Mouse (Mus musculus): Measurements from ENCODE around the gene Tnfrsf8.
A peak's percentile ranks its signal among the peaks of the same experiment; 100 is the strongest.

Tnfrsf8 gene

GRCm38 (mm10) chr4:145267631-145268110 lies 47.3 kb downstream of the Tnfrsf8 start:
- no peak for DNase-seq (ENCODE audit: low spot score)

- no peak for DNase-seq (ENCODE audit: low spot score)
These were observed 48.5 kb downstream of the Tnfrsf8 start for GRCm38 (mm10) chr4:145266505-145266904.

GRCm38 (mm10) chr4:145264761-145265160 lies 50.2 kb downstream of the Tnfrsf8 start:
- no peak for DNase-seq (ENCODE audit: low spot score)

GRCm38 (mm10) chr4:145263583-145263982 lies 51.4 kb downstream of the Tnfrsf8 start:
- DNase-seq (ENCODE audit: low spot score): no peak

- no peak for DNase-seq (ENCODE audit: low spot score)
These were observed 54.2 kb downstream of the Tnfrsf8 start for GRCm38 (mm10) chr4:145260802-145261201.

GRCm38 (mm10) chr4:145257751-145258434 lies 57.1 kb downstream of the Tnfrsf8 start:
- no peak for DNase-seq (ENCODE audit: low spot score)

GRCm38 (mm10) chr4:145256144-145256543 lies 58.8 kb downstream of the Tnfrsf8 start:
- no peak for DNase-seq (ENCODE audit: low spot score)

GRCm38 (mm10) chr4:145254418-145254817 lies 60.5 kb downstream of the Tnfrsf8 start:
- DNase-seq (ENCODE audit: low spot score): no peak

- DNase-seq (ENCODE audit: low spot score): no peak
These were observed 62.4 kb downstream of the Tnfrsf8 start for GRCm38 (mm10) chr4:145252611-145253010.

- DNase-seq (ENCODE audit: low spot score): no peak
These were observed 63.4 kb downstream of the Tnfrsf8 start for GRCm38 (mm10) chr4:145251546-145251945.

GRCm38 (mm10) chr4:145250002-145250401 lies 65.0 kb downstream of the Tnfrsf8 start:
- DNase-seq (ENCODE audit: low spot score): no peak

- DNase-seq (ENCODE audit: low spot score): no peak
These were observed 67.4 kb downstream of the Tnfrsf8 start for GRCm38 (mm10) chr4:145247556-145247955.

GRCm38 (mm10) chr4:145246173-145247011 lies 68.6 kb downstream of the Tnfrsf8 start, which contains the start of gene Tnfrsf1b:
TSS of gene Tnfrsf1b (minus strand) at chr4:145246870.
- peak; percentile 39 for DNase-seq (ENCODE audit: low spot score)

GRCm38 (mm10) chr4:145245581-145245980 lies 69.4 kb downstream of the Tnfrsf8 start:
- no peak for DNase-seq (ENCODE audit: low spot score)

GRCm38 (mm10) chr4:145244676-145245075 lies 70.3 kb downstream of the Tnfrsf8 start:
- no peak for DNase-seq (ENCODE audit: low spot score)

GRCm38 (mm10) chr4:145242719-145243350 lies 72.1 kb downstream of the Tnfrsf8 start:
- DNase-seq (ENCODE audit: low spot score): no peak

GRCm38 (mm10) chr4:145240723-145241231 lies 74.2 kb downstream of the Tnfrsf8 start:
- no peak for DNase-seq (ENCODE audit: low spot score)

- DNase-seq (ENCODE audit: low spot score): peak; percentile 43
These were observed 75.7 kb downstream of the Tnfrsf8 start for GRCm38 (mm10) chr4:145239049-145239830.

- no peak for DNase-seq (ENCODE audit: low spot score)
These were observed 78.9 kb downstream of the Tnfrsf8 start for GRCm38 (mm10) chr4:145236027-145236426.

GRCm38 (mm10) chr4:145233487-145234228 lies 81.3 kb downstream of the Tnfrsf8 start:
- no peak for DNase-seq (ENCODE audit: low spot score)

- no peak for DNase-seq (ENCODE audit: low spot score)
These were observed 83.2 kb downstream of the Tnfrsf8 start for GRCm38 (mm10) chr4:145231732-145232131.
